Mouse (Mus musculus) left cerebral cortex, postnatal 14 days (tissue): ENCODE measurements around the gene Sept7. TPM values are rescaled to one million over a fixed set of nuclear protein-coding genes. Genes with fewer than 3 reads are reported as not detected.
A peak's percentile ranks its signal among the peaks of the same experiment; 100 is the strongest.
"Not testable (repeated sequence)": the region's sequence is repeated elsewhere in the genome, so short reads cannot be mapped to it uniquely, and the experiment has no call there.

Experiments
- DNase-seq, 2 experiments: peaks; one replicate each; pipeline ENCODE4 v3.0.0; 2021 to 2022; ENCODE audit warnings: low spot score in 2 of 2, mixed read lengths in 1 of 2
- intact Hi-C: fragments of 180-260 bp; cut with DNase I; formaldehyde crosslinking; loops from one replicate; pipeline ENCODE4 v1.15.1; 2025
- long read RNA-seq, 2 experiments: library from polyadenylated mRNA; stranded (forward); transcript quantifications; one replicate each; pipeline ENCODE4 v2.0.0; 2021
- total RNA-seq, 2 experiments: library from RNA; stranded (reverse); gene quantifications; 2 replicates each; pipeline ENCODE4 v1.2.3; 2021

The Sept7 gene
- total RNA-seq, result 100 to 1,000 TPM; 359 to 366 TPM
- long read RNA-seq, experiment 1, partial matches to known transcripts, result 21 of 773 reads
- long read RNA-seq, experiment 1, other reads (novel, unspliced or antisense), result 752 of 773 reads
- long read RNA-seq, experiment 2, partial matches to known transcripts, result 14 of 491 reads
- long read RNA-seq, experiment 2, other reads (novel, unspliced or antisense), result 477 of 491 reads

DNA sequence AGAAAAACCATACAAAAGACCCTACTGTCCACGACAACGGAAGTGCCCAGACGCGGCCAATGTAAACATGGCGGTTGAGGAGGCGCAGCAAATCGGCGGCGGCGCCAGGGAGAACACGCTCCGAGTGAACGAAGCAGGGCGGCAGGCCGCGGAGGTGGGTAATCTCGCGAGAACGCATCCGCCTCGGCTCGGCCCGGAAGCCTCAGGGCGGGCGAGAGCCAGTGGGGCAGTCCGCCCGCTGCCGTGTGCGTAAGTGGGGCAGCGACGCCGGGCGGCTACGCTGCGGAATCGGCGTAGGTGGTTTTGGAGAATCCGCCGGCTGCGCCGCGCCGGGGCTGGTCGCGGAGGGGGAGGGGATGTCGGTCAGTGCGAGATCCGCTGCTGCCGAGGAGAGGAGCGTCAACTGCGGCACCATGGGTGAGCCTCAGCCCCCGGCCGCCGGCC is at the start of gene Sept7:
Sept7 (plus strand) TSS at position 157 of the 444 bp plus-strand sequence.
- intact Hi-C loops, result loop anchor here (2.0 to 5.0 kb wide), 2 partner anchors 45 to 82 kb away; no protein-coding TSS in a partner anchor
- peak; percentile 99 for DNase-seq

DNA sequence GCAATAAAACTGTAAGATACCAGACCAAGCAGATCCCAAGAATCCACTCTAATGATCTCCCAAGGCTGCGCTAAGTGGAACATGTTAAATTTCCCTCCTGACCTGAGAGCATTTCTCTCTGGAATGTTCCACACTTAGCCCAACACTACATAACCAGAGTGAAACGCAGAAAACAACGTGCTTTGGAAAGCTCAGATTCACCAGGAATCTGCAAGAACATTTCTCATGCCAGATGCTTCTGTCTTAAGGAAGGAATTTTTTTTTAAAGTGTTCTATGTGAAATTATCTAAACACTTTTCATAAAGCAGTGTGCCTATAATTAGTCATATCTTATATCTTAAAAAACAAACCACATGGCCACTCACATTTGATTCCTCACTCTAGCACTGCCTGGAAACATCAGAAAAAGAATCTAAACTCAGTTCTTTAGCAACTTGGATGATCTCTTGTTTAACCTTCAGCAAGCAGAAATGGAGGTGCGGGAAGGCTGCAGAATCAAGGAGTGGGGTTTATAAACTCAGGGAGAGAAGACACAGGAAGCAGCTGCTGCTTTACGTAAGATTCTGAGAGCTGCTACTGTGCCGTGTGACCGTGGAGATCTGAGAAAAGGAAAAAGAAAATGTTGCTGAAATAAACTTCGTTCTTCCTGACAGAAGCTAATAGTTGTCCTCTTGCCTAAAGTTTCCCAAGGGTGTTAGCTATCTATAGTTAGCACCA is 44.0 kb upstream of the Sept7 start:
- DNase-seq, result peak; percentile 33 to 74
- intact Hi-C loops, result loop anchor here (5.0 kb wide), 2 partner anchors 36 to 44 kb away; partner anchors contain the start of gene Sept7

DNA sequence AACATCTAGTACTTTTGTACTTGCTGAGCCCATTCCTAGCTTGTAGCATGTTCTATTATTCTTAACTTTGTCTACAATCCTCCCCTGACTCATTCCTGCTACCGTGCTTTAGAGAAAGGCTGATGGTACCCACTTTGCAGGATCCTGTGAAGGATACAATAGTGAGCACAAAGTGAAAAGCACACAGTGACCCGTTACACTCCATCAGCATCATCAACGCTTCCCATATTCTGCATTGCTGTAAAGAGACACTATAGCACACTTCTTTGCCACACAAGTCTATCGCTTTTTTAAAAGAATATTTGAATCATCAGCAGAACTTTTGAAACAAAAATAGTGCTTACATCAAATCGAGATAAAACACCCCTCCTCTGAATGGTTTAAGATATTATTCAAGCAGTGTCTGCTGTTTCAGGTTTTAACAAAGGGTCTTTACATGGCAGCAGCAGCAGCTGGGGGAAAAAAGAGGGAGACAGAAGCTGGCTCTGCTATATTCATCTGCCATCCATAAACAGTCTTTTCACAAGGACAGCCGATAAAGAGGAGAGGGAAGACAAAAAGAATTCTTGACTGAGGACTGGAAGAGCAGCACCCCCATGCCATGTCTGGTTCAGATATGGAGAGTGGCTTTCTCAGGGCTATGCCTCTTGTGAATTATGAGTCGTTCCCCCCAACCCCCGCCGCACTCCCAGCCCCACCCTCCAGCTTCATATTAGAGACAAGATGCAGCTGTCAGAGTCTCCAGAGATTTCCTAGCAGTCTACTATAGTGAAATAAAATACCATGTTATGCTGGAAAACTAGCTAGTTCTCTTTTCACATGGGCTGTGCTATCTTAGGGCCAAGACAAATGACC is 39.7 kb upstream of the Sept7 start:
- DNase-seq, result no peak
- intact Hi-C loops, result no loop called here

DNA sequence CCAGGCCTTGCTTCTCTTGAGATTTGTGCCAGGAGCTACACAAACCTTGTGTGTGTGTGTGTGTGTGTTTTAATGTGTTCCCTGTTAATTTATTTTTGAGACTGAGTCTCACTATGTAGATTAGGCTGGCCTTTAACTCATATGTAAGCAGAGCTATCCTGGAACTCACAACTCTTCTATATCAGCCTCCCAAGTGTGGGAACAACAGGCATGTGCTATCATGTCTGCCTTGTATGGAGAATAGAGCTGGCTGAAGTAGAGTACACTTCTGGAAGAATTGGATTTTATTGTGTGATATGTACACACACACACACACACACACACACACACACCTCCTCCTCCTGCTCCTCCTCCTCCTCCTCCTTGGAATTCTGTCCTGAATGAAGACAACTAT is 39.1 kb upstream of the Sept7 start:
- DNase-seq, result no peak
- intact Hi-C loops, result no loop called here

DNA sequence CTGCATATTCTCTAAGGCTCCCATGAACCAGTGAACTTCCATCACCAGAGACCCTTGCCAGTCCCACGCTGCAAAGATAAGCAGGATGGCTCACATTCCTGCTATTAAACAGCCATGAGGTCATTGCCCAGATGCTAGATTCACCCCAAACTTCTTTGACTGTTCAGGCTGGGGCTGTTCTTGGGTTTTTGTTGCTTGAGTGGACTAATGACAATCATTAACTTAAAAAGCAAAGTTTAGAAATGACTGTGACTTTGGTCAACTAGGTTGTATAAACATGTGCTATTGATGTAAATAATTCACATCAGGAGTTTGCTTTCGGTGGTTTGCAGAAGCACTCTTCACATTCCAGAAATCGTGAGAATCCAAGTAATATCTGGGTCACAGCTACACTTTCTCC is 36.8 kb upstream of the Sept7 start:
- DNase-seq, result no peak
- intact Hi-C loops, result no loop called here

DNA sequence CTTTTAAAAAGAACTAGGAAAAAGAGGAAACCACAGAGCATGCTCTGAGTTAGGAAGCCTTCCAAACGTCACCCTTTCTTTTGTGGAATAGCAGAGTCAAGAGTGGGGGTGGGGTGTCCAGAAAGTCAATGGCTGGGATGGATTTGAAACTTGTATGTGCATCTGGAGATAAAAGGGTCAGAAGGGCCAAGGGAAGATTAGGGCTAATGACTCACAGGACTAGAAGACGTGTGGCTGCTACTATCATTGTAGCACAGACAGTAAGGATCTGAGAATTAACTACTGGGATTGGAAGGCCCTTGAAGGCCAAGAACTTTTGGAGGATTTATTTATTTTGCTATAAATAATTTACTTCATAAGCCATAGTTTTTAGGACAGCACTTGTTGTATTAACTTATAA is 36.0 kb upstream of the Sept7 start:
- intact Hi-C loops, result no loop called here
- no peak for DNase-seq

DNA sequence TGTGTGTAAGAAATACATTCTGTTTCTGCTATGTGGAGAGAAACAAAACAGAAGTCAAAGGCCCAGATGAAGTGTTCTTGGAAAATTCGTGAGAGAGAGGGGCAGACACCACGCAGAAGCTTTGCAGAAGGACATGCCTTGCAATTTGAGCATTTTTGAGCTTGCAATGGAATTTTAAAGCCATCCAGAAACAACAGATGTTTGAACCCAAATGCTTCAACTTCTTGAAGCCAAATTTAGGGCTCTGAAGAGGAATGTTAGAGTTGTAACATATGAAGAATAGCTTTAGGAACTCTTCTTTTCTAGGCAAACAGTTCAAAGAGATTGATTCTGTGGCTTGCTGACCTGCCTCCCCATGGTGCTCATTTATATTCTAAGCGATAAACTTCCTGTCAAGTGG is 33.3 kb upstream of the Sept7 start:
- intact Hi-C loops, result no loop called here
- DNase-seq, result no peak

DNA sequence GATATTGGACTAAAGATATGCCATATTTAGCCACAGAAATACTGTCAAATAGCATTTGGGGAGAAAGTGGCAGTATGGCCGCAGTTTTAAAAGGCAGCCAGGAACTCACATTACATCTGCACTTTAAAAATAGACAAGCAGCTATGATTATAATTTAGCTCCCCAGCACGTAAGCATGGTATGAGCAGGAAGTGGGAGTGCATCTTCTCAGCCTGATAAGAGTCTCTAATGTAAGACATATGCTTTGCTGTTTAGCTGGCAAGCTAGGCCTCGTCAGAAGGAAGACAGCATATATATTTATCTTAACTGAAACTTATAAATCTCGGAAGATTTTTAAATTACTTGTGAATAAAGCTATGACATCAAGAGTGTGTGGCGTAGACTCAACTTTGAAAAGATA is 32.4 kb upstream of the Sept7 start:
- intact Hi-C loops, result no loop called here
- DNase-seq, result peak; percentile 29 to 48

DNA sequence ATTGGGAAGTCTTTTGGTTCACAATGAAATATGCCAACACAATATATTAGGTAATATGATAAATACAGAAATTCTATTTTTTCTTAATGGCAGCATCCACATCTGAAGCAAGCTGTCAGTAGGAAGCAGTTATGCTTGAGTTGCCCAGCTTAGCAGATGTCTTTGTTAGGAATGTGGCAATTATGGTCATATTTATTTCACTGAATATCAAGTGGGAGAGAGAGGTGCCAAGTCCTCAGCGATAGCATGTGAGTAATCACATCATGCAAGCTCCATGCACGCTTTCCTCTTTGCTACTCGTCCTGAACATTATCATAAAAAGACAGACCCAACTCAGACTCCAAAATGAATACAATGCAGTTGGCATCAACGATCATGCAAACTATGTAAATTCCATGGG is 27.3 kb upstream of the Sept7 start:
- DNase-seq, result peak in 1 of 2 experiments; percentile 54
- intact Hi-C loops, result no loop called here

DNA sequence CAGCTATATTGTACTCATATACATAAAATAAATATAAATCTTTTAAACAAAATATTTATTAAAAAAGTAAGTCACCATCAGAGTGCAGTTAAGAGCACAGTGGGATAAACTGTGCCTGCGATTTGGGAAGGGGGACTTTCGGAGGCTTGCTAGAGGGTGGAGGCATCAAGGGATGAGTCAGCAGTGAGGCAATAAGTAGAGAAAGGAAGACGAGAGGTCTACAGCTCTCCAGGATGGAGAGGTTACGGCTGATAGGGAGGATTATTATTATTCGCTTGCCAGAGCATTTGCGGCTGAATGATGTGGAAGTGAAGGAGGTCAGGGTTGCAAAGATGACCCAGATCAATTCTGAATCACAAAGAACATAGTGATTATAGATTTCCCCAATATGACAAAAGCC is 22.5 kb upstream of the Sept7 start:
- intact Hi-C loops, result no loop called here

DNA sequence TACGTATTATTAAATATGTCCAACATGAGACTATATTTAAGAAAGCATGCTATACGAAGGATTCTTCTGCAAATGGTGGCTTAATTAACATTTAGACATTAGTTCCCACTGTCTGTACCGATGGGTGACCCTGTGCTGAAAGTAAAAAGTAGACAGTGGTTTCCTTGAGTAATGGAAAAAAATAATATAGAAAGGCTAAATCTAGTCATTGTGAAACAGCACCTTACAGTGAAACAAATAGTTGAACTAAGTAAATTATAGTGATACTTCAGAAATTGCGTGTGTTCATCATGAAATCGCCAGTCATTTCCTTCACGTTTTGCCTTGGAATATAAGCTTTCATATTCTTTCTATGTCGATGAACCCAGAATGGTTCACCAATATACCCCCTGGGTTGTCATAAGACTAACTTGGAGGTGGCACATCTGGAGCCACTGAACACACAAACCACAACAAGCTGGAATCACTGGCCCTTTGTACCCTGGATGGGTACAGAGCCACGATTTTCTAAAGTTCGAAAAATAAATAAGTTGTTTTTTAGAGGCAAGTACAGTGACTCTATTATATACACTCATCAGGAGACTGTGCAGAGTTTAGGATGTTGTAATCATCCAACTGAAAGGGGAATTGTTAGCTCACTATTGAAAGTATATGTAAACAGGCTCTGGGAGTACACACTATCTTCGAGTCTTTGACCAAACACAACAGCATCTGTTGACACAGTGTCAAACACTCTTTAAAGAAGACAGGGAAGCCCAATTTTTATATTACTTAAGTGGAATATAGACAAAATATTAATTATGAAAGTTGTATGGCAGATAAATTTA is 21.8 kb upstream of the Sept7 start:
- DNase-seq, result no peak
- intact Hi-C loops, result no loop called here

More for the DNA sequence above, 22.5 kb upstream of the Sept7 start:
- no peak for DNase-seq

DNA sequence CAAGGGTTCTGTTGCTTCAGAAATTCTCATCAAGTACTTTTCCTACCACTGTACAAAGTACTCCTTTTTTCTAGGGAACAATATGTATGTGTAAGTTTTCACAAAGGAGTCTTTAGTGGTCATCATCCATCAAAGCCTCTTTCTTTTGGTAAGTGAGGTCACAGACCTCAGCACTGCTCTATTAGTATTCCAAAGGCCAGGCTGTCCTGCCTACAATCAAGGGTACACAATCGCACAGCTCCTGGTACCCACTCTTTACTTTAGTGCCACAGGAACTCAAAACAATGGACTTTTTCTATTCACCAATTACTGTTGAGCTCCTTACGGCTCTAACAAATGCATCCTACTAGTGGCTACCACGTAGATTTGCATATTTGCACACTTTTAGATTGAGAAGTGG is 11.2 kb upstream of the Sept7 start:
- no peak for DNase-seq
- intact Hi-C loops, result no loop called here

DNA sequence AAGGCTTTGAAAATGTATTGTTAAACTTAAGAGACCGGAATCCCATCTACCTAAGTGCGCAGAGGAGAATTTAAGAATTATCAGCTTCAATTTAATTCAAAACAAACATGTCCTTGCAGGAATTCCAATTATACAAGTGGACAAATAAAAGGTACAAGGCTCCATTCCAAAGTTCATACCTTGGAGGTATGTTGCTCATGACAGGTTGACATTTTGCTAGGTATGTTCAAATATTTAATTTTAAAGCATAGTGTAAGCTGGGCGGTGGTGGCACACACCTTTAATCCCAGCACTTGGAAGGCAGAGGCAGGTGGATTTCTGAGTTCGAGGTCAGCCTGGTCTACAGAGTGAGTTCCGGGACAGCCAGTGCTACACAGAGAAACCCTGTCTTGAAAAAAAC is 10.5 kb upstream of the Sept7 start:
- DNase-seq, intact Hi-C loops: not testable (repeated sequence)

DNA sequence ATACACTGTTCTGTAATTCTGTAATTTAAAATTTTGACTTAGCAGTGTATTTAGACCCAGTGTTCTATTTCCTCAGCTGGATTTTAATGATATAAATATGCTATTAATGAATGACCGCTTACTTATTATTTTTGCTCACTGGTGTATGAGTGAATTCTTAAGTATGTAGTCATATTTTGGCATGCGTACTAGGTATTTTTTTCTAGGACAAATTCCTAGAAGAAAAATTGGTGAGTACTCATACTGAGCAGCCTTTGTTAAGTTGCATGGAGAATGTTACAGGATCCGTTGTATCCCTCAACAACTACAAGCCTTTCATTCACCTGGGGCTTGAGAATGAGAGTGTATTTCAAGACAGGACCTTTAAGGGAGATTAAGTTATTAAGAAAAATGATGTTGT is 10.0 kb upstream of the Sept7 start:
- intact Hi-C loops, result no loop called here
- DNase-seq, result no peak

DNA sequence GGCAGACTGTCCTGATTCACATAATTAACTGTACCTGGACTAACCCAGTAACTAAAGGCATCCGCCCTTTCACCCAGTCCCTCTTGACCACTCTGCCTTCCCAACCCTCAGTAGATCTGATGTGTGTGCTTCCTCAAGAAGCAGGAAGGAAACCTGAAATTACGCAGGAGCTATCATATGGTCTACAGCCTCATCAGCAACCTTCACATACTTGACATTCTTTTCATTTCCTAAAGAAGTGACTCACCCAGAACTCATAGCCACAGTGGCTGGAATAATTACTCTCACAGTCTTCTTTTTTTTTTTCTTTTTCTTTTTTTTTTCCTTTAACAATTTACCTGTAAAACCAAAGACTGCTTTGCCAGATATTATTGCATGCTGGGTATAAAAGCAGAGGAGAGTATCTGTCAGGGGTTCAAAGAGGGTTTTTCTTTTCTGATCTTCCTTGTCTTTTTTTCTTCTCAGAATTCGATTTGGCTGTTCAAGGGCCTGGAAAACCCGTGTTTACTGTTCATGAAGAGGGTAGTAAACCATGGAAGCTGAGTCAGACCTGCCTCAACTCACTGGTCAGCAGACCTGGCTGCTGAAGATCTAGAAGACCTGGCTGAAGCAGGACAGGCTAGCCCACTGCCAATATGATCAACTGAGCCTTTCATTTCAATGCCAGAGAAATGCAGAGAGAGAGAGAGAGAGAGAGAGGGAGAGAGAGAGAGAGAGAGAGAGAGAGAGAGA is 8.1 kb upstream of the Sept7 start:
- intact Hi-C loops, result no loop called here
- no peak for DNase-seq

DNA sequence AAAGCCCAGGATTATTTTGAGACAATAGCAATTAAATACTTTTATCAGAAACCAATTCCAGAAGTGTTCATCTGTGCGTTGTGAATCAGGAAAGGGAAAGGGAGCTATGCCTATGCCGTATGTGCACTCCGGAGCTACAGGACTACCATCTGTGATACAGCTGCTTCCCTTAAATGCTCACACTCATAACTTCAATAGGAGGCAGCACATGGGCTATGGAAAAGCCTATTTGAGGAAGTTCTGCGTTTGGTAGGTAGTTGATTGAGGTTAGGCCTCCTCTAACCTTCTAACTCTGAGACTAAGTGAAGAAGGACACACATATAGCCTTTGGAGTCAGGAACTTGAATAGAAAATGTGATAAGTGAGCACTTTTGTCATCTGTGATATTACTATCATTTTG is 7.1 kb upstream of the Sept7 start:
- DNase-seq, result no peak
- intact Hi-C loops, result no loop called here

DNA sequence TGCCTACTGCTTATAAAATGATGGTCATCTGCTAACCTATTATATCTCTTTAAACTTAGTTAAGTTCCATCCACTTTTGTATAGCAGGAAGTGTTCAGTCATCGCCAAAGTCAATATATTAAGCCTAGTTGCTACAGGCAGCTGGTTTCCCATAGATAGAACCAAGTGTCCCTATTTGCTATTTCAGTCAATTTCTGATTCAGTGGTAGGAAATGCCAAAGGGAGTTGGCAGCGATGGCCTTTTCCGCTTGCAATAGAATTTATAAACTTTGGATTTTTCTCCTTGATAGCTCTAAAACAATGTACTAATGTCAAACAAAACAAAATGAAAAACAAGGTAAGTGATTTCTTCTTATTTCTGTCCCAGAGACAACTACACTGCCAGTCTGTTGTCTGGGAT is 5.7 kb upstream of the Sept7 start:
- intact Hi-C loops, result no loop called here

DNA sequence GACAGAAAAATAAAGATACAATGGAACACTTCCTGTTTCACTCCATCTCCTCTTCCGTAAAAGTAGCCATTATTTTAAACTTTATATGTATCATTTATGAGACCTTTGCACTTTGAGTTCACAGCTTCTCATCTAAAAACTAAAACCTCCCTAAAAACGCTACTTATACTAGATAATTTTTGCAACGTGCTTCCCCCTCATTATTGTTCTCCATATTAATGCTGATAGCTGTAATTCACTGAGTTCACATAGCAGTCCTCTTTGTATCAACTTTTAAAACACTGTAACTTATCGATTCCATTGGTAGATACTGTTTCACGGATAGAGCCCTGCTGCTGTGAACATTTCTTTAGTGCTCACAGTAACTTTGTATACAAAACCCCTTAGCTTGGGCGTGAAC is 1.1 kb upstream of the Sept7 start:
- intact Hi-C loops, result loop anchor here (5.0 kb wide), 1 partner anchor 44 kb away; no protein-coding TSS in a partner anchor

More for the DNA sequence above, 5.7 kb upstream of the Sept7 start:
- peak in 1 of 2 experiments; percentile 13 for DNase-seq

More for the DNA sequence above, 1.1 kb upstream of the Sept7 start:
- DNase-seq, result no peak
